Mouse (Mus musculus): ENCODE data around the gene Ugcg.

Ugcg gene

GRCm38 (mm10) chr4:59189546-59190237 is 635 bp downstream of the Ugcg start:
- peak; percentile 52 for DNase-seq (ENCODE audit: low spot score)

GRCm38 (mm10) chr4:59190650-59191424 is 1.8 kb downstream of the Ugcg start:
- no peak for DNase-seq (ENCODE audit: low spot score)

- no peak for DNase-seq (ENCODE audit: low spot score)
Observed at GRCm38 (mm10) chr4:59194731-59195496, 5.9 kb downstream of the Ugcg start.

GRCm38 (mm10) chr4:59196346-59197077 is 7.5 kb downstream of the Ugcg start:
- DNase-seq (ENCODE audit: low spot score) = peak; percentile 36

- no peak for DNase-seq (ENCODE audit: low spot score)
Observed at GRCm38 (mm10) chr4:59197078-59197424, 8.0 kb downstream of the Ugcg start.

- no peak for DNase-seq (ENCODE audit: low spot score)
Observed at GRCm38 (mm10) chr4:59197462-59197861, 8.4 kb downstream of the Ugcg start.

- peak; percentile 28 for DNase-seq (ENCODE audit: low spot score)
Observed at GRCm38 (mm10) chr4:59199341-59199740, 10.3 kb downstream of the Ugcg start.

GRCm38 (mm10) chr4:59199805-59200204 is 10.7 kb downstream of the Ugcg start:
- DNase-seq (ENCODE audit: low spot score) = no peak

- no peak for DNase-seq (ENCODE audit: low spot score)
Observed at GRCm38 (mm10) chr4:59200636-59201035, 11.6 kb downstream of the Ugcg start.

- no peak for DNase-seq (ENCODE audit: low spot score)
Observed at GRCm38 (mm10) chr4:59204616-59205015, 15.6 kb downstream of the Ugcg start.

- no peak for DNase-seq (ENCODE audit: low spot score)
Observed at GRCm38 (mm10) chr4:59205758-59206340, 16.8 kb downstream of the Ugcg start.

- no peak for DNase-seq (ENCODE audit: low spot score)
Observed at GRCm38 (mm10) chr4:59206600-59206999, 17.5 kb downstream of the Ugcg start.

GRCm38 (mm10) chr4:59208607-59209006 is 19.6 kb downstream of the Ugcg start:
- no peak for DNase-seq (ENCODE audit: low spot score)

- no peak for DNase-seq (ENCODE audit: low spot score)
Observed at GRCm38 (mm10) chr4:59211181-59211580, 22.1 kb downstream of the Ugcg start.

- no peak for DNase-seq (ENCODE audit: low spot score)
Observed at GRCm38 (mm10) chr4:59213833-59214232, 24.8 kb downstream of the Ugcg start.

GRCm38 (mm10) chr4:59214695-59215094 is 25.6 kb downstream of the Ugcg start:
- no peak for DNase-seq (ENCODE audit: low spot score)

GRCm38 (mm10) chr4:59215585-59215984 is 26.5 kb downstream of the Ugcg start:
- DNase-seq (ENCODE audit: low spot score) = no peak

GRCm38 (mm10) chr4:59217101-59217500 is 28.0 kb downstream of the Ugcg start:
- no peak for DNase-seq (ENCODE audit: low spot score)

- no peak for DNase-seq (ENCODE audit: low spot score)
Observed at GRCm38 (mm10) chr4:59218154-59218553, 29.1 kb downstream of the Ugcg start.

GRCm38 (mm10) chr4:59222226-59222625 is 33.2 kb downstream of the Ugcg start:
- no peak for DNase-seq (ENCODE audit: low spot score)

GRCm38 (mm10) chr4:59223055-59223615 is 34.1 kb downstream of the Ugcg start:
- no peak for DNase-seq (ENCODE audit: low spot score)

All from embryo, embryonic 10.5 days (tissue).